8 mouse cellular contexts compared by ENCODE assay signal in the genomic region with DNA sequence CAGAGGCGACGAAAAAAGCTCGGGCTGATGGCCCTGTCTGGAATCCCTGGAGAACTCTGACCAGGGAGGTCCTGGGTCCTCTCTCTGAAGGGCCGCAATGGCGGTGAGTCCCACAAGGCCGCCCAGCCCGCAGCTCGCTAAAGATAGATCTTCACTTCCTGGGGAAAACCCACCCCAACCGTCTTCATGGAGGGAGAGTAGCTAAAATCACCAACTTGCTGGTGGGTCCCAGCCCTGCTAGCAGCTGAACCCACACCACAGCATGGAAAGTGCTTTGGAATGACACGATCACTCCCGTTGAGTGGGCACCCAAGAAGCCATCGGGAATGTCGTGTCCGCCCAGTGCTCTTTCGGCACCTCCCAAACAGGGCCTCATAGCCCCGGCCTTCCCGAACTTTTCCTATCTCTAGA. TPM values are rescaled to one million over a fixed set of nuclear protein-coding genes. Genes with fewer than 3 reads are reported as not detected.
A peak's percentile ranks its signal among the peaks of the same experiment; 100 is the strongest.
DNase-seq lines count a peak whose midpoint lies in the region; ATAC-seq and TF ChIP-seq lines count a peak whose summit lies in the region.

No protein-coding gene starts in this region.

- no peak for TF ChIP-seq CTCF in spleen, adult 2 months (IDR thresholded peaks at IDR 0.05; ENCODE audit: extremely low read depth, insufficient read depth, insufficient read length, insufficient replicate concordance)
- no peak for TF ChIP-seq CTCF in stomach, postnatal 0 days (IDR thresholded peaks at IDR 0.05; ENCODE audit: low read depth)

- WGBS in spleen, adult 2 months, result 33% methylated on average over 17 of the region's 17 CpGs
- 77% methylated on average over 17 of the region's 17 CpGs for WGBS in limb, embryonic 15.5 days
- 76% methylated on average over 17 of the region's 17 CpGs for WGBS in stomach, postnatal 0 days

- peak overlapping the region; percentile 98 for H3K4me2 ChIP-seq in limb, embryonic 15.5 days
- peak overlapping the region; percentile 97; the same call in 1 of the 2 replicates for H3K4me2 ChIP-seq in stomach, postnatal 0 days (replicated peaks; ENCODE audit: low read depth)

- H3K36me3 ChIP-seq in spleen, adult 2 months (ENCODE audit: control insufficient read depth, insufficient read depth, low read length), result peaks cover 19% of the 10 kb centered on the region
- H3K36me3 ChIP-seq in limb, embryonic 15.5 days, result peaks cover 52% of the 10 kb centered on the region
- H3K36me3 ChIP-seq in stomach, postnatal 0 days (ENCODE audit: control insufficient read depth, insufficient read depth, low read length), result peaks cover 24% of the 10 kb centered on the region

- H3K27me3 ChIP-seq in spleen, adult 2 months (ENCODE audit: control insufficient read depth, insufficient read depth, low read length), result no peaks in the 10 kb centered on the region
- no peaks in the 10 kb centered on the region for H3K27me3 ChIP-seq in limb, embryonic 15.5 days
- no peaks in the 10 kb centered on the region for H3K27me3 ChIP-seq in stomach, postnatal 0 days (ENCODE audit: control insufficient read depth, insufficient read depth, low read length)

- H3K4me3 ChIP-seq in spleen, adult 2 months (ENCODE audit: extremely low read depth, insufficient read depth, insufficient read length), result peak overlapping the region; percentile 88
- H3K4me3 ChIP-seq in limb, embryonic 15.5 days, result peak overlapping the region; percentile 74; the same call in 1 of the 2 replicates
- peak overlapping the region; percentile 68; the same call in 1 of the 2 replicates for H3K4me3 ChIP-seq in stomach, postnatal 0 days (ENCODE audit: low read depth, low read length)

- H3K4me1 ChIP-seq in spleen, adult 2 months (ENCODE audit: control insufficient read depth, insufficient read depth, insufficient read length), result peaks cover 15% of the 10 kb centered on the region
- H3K4me1 ChIP-seq in limb, embryonic 15.5 days, result peaks cover 42% of the 10 kb centered on the region
- peaks cover 5% of the 10 kb centered on the region for H3K4me1 ChIP-seq in stomach, postnatal 0 days (replicated peaks; ENCODE audit: control insufficient read depth, insufficient read depth)

- TF ChIP-seq POLR2A in spleen, adult 2 months (IDR thresholded peaks at IDR 0.05; ENCODE audit: low read depth, low read length), result no peak

- H3K9me3 ChIP-seq in limb, embryonic 15.5 days, result no peaks in the 10 kb centered on the region
- H3K9me3 ChIP-seq in stomach, postnatal 0 days (ENCODE audit: control insufficient read depth, low read length), result no peaks in the 10 kb centered on the region

- H3K9ac ChIP-seq in limb, embryonic 15.5 days, result no peak overlapping the region
- no peak overlapping the region for H3K9ac ChIP-seq in stomach, postnatal 0 days (ENCODE audit: low read length)

- TF ChIP-seq EP300 in stomach, postnatal 0 days (optimal IDR thresholded peaks at IDR 0.05), result no peak

- DNase-seq in cerebellum, adult 9-10 months, result peak; percentile 60
- no peak for DNase-seq in cerebellum, postnatal 4 days (ENCODE audit: low spot score in 2 of 2)
- no peak for DNase-seq in spleen, adult 2 months (ENCODE audit: low read depth in 1 of 2, low spot score in 2 of 2)
- DNase-seq in spleen, adult 18-20 months, result no peak
- no peak for DNase-seq in stomach, postnatal 0 days (ENCODE audit: low spot score)
- no peak for DNase-seq in left cerebral cortex, postnatal 14 days (ENCODE audit: low spot score in 2 of 2)
- no peak for DNase-seq in left cerebral cortex, adult 11 months (ENCODE audit: low spot score)

- H3K27ac ChIP-seq in spleen, adult 2 months (ENCODE audit: insufficient read depth, low read length), result peak overlapping the region; percentile 87
- peak overlapping the region; percentile 96 for H3K27ac ChIP-seq in limb, embryonic 15.5 days
- 0 out of 2 replicates have a peak overlapping the region, but pooled peaks have one; percentile 95 for H3K27ac ChIP-seq in stomach, postnatal 0 days (replicated peaks)

- intact Hi-C loops in left cerebral cortex, postnatal 14 days (cut with DNase I), result no loop called here

- ATAC-seq in limb, embryonic 15.5 days (ENCODE audit: insufficient number of reproducible peaks, low FRiP score, low TSS enrichment, low read depth), result no peak
- ATAC-seq in stomach, postnatal 0 days (ENCODE audit: low FRiP score, low TSS enrichment), result no peak

RNA-seq across cellular contexts. Expression of a gene that starts 1.2 kb away (rescaled TPM):
- 187 and 225 TPM in 2 replicates for polyA plus RNA-seq in spleen, adult 2 months (2012; rRNA removed)
- polyA plus RNA-seq in limb, embryonic 15.5 days (2015; fragmentation: Nextera tagmentation; extraction: Ambion mirVana), result 109 and 122 TPM in 2 replicates
- 44.9 and 50.5 TPM in 2 replicates for polyA plus RNA-seq in stomach, postnatal 0 days (2015; fragmentation: Nextera tagmentation; extraction: Ambion mirVana)
- 10 to 100 TPM; 76.6 to 77.8 TPM for total RNA-seq in left cerebral cortex, postnatal 14 days (2021)

RNA-seq across cellular contexts. Expression of a gene that starts 1.3 kb away (rescaled TPM):
- 23.1 and 27.1 TPM in 2 replicates for polyA plus RNA-seq in spleen, adult 2 months (2012; rRNA removed)
- polyA plus RNA-seq in limb, embryonic 15.5 days (2015; fragmentation: Nextera tagmentation; extraction: Ambion mirVana), result 33.6 and 40.4 TPM in 2 replicates
- 40.4 and 42.4 TPM in 2 replicates for polyA plus RNA-seq in stomach, postnatal 0 days (2015; fragmentation: Nextera tagmentation; extraction: Ambion mirVana)
- total RNA-seq in left cerebral cortex, postnatal 14 days (2021), result 10 to 100 TPM; 65.9 to 66.5 TPM

RNA-seq across cellular contexts. Expression of a gene that starts 8.4 kb away (rescaled TPM):
- polyA plus RNA-seq in spleen, adult 2 months (2012; rRNA removed), result 106 and 107 TPM in 2 replicates
- polyA plus RNA-seq in limb, embryonic 15.5 days (2015; fragmentation: Nextera tagmentation; extraction: Ambion mirVana), result 151 and 157 TPM in 2 replicates
- 67.1 and 70.6 TPM in 2 replicates for polyA plus RNA-seq in stomach, postnatal 0 days (2015; fragmentation: Nextera tagmentation; extraction: Ambion mirVana)
- total RNA-seq in left cerebral cortex, postnatal 14 days (2021), result 10 to 100 TPM; 57.6 to 60.5 TPM

RNA-seq across cellular contexts. Expression of a gene that starts 10.0 kb away (rescaled TPM):
- polyA plus RNA-seq in spleen, adult 2 months (2012; rRNA removed), result 36.0 and 44.4 TPM in 2 replicates
- 89.6 and 95.0 TPM in 2 replicates for polyA plus RNA-seq in limb, embryonic 15.5 days (2015; fragmentation: Nextera tagmentation; extraction: Ambion mirVana)
- polyA plus RNA-seq in stomach, postnatal 0 days (2015; fragmentation: Nextera tagmentation; extraction: Ambion mirVana), result 23.2 and 25.5 TPM in 2 replicates
- 100 to 1,000 TPM; 184 to 202 TPM for total RNA-seq in left cerebral cortex, postnatal 14 days (2021)

RNA-seq across cellular contexts. Expression of a gene that starts 29.0 kb away (rescaled TPM):
- polyA plus RNA-seq in spleen, adult 2 months (2012; rRNA removed), result 5.9 and 7.9 TPM in 2 replicates
- 8.8 and 10.8 TPM in 2 replicates for polyA plus RNA-seq in limb, embryonic 15.5 days (2015; fragmentation: Nextera tagmentation; extraction: Ambion mirVana)
- polyA plus RNA-seq in stomach, postnatal 0 days (2015; fragmentation: Nextera tagmentation; extraction: Ambion mirVana), result 3.7 and 4.4 TPM in 2 replicates
- total RNA-seq in left cerebral cortex, postnatal 14 days (2021), result 10 to 100 TPM; 60.3 to 61.6 TPM
